Mouse (Mus musculus): Measurements from ENCODE around the gene Oard1.

DNA sequence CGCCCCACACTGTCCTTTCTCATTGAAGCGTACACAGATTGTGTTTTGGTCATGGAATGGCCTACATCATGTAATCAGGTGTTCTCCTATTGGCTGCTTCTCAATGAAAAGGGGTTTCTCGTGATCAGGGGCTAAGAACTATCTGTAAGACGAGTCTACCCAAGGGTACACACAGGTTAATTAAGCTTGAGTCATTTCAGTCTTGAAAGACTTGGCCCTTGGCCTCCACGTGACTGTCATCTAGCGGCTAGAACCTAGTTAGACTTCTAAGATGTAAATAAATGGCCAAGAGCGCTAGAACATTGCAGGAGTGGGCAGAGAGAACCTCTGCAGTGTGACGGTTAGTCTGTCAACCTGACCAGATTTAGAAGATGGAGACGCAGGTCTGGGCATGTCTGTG, 14.4 kb downstream of the Oard1 start:
- TF ChIP-seq CTCF (IDR thresholded peaks at IDR 0.05; ENCODE audit: control insufficient read depth, insufficient read depth, insufficient read length), result no peak
- no peak for TF ChIP-seq USF1 (IDR thresholded peaks at IDR 0.05; ENCODE audit: low read depth)
- TF ChIP-seq MYOG (IDR thresholded peaks at IDR 0.05; ENCODE audit: control insufficient read depth, extremely low read depth, insufficient read length), result no peak
- TF ChIP-seq MYOD1 (IDR thresholded peaks at IDR 0.05; ENCODE audit: control insufficient read depth, insufficient read length, low read depth), result no peak

Measured in C2C12 (cell line).